Mouse (Mus musculus): Measurements from ENCODE around the gene Mettl3. TPM values are rescaled to one million over a fixed set of nuclear protein-coding genes. Genes with fewer than 3 reads are reported as not detected.

Gene Mettl3
- total RNA-seq (2023), result 10 to 100 TPM; 38.2 to 51.9 TPM

GRCm38 (mm10) chr14:52304644-52305271, at the start of gene Mettl3:
TSS of gene Mettl3 (minus strand) at chr14:52305128.

DNA sequence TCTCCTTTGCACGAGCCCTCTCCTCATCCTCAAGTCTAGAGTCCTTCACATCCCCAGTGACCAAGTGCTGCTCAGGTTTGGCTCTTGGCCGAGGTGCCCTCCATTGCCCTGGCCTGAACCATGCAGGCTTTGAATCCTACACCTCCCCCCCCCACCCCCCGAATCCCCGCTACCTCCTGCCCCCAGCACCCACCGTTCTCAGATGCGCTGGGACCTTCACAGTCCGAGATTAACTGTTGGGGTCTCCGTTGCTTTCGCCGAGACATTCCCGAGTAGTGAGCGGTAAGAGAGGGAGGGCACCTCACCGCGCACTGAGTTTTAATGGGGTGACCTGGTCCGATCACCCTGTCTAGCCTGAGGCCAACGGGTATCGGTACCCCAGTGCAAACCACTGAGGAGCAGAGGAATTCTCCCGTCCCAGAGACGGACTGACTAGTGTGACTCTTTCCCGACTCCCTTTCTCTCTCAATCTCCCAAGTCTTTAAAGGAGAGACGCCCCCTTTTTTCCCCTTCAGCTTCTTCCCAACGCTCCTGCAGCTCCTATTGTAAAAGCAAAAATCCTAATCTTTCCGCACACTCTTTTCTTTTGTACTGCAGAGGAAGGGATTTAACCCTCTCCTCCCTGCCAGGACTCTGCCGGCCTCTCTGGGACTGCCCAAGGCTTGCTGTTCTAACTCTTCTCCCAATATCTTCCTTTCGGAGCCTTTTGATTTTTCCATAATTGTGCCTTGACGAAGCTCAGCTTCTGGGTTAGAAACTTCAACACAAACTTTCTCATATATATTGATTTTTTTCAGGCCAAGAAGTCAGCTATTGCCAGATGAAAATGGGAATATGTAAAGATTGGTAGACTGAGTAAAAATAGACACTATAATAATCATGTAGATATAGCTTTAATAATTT, 23.2 kb upstream of the Mettl3 start, which contains the start of gene Sall2:
Gene Sall2 (minus strand): TSS at position 853 of the 903 bp plus-strand sequence.

GRCm38 (mm10) chr14:52278932-52279746, 25.8 kb downstream of the Mettl3 start, which contains the start of the genes Tox4 and Rab2b:
TSS of gene Tox4 (plus strand) at chr14:52279146.
TSS of gene Rab2b (minus strand) at chr14:52279545.

GRCm38 (mm10) chr14:52257484-52258213, 47.3 kb downstream of the Mettl3 start, which contains the start of gene Chd8:
TSS of gene Chd8 (minus strand) at chr14:52257780.

Other genes with a start within 250 kb of the Mettl3 start
- gene Hnrnpc, start 201.1 kb downstream of the Mettl3 start, total RNA-seq (2023), result 100 to 1,000 TPM; 268 to 272 TPM
- gene Rpgrip1, start 194.4 kb downstream of the Mettl3 start, total RNA-seq (2023), result 1 to 10 TPM; 1.2 to 1.4 TPM
- 10 to 100 TPM; 54.3 to 57.0 TPM for gene Supt16, start 107.7 kb downstream of the Mettl3 start, total RNA-seq (2023)
- 100 to 1,000 TPM; 135 to 144 TPM for gene Chd8, start 47.3 kb downstream of the Mettl3 start, total RNA-seq (2023)
- 100 to 1,000 TPM in 1 of 2 experiments, 10 to 100 TPM in 1; 89.5 to 107 TPM for gene Tox4, start 26.0 kb downstream of the Mettl3 start, total RNA-seq (2023)
- gene Rab2b, start 25.6 kb downstream of the Mettl3 start, total RNA-seq (2023), result 1 to 10 TPM; 8.5 to 10.0 TPM
- 1 to 10 TPM; 3.1 to 3.7 TPM for gene Sall2, start 23.6 kb upstream of the Mettl3 start, total RNA-seq (2023)
- not detected for gene Olfr1513, start 51.3 kb upstream of the Mettl3 start, total RNA-seq (2023)
- not detected for gene Olfr1512, start 74.0 kb upstream of the Mettl3 start, total RNA-seq (2023)
- not detected for gene Olfr1511, start 92.3 kb upstream of the Mettl3 start, total RNA-seq (2023)
- gene Olfr1510, start 109.2 kb upstream of the Mettl3 start, total RNA-seq (2023), result not detected
- not detected for gene Olfr1509, start 137.9 kb upstream of the Mettl3 start, total RNA-seq (2023)
- gene Olfr1508, start 162.4 kb upstream of the Mettl3 start, total RNA-seq (2023), result not detected
- gene Olfr1507, start 190.6 kb upstream of the Mettl3 start, total RNA-seq (2023), result not detected